Mouse (Mus musculus) cortical plate, adult 2 months (tissue): ENCODE measurements around the gene Fbxl5. TPM values are rescaled to one million over a fixed set of nuclear protein-coding genes. Genes with fewer than 3 reads are reported as not detected.
A peak's percentile ranks its signal among the peaks of the same experiment; 100 is the strongest.

Source experiments
- H3K27ac ChIP-seq: fragments of 200-500 bp; 2 replicates; pipeline ENCODE4 v1.5.1; 2012; ENCODE audit warnings: low read length, control low read depth, inconsistent platforms; ENCODE audit not compliant: insufficient read depth
- H3K4me1 ChIP-seq: fragments of 200-500 bp; 2 replicates; pipeline ENCODE4 v1.6.1; 2011; ENCODE audit warnings: low read length; ENCODE audit not compliant: control insufficient read depth, insufficient read depth
- H3K4me3 ChIP-seq: fragments of 200-500 bp; 2 replicates; pipeline ENCODE4 v1.5.1; 2011; ENCODE audit warnings: mild to moderate bottlenecking, low read length, control low read depth; ENCODE audit not compliant: insufficient read depth
- CTCF ChIP-seq: fragments of 200-500 bp; IDR thresholded peaks from 2 replicates; pipeline ENCODE4 v1.5.1; 2011; ENCODE audit warnings: mild to moderate bottlenecking, control low read depth, low read length; ENCODE audit not compliant: insufficient read depth; ENCODE audit errors: extremely low read depth
- POLR2A ChIP-seq: fragments of 200-500 bp; IDR thresholded peaks from 2 replicates; pipeline ENCODE4 v1.6.1; 2011; ENCODE audit warnings: mild to moderate bottlenecking, low read length, control low read depth; ENCODE audit not compliant: insufficient read depth; ENCODE audit errors: extremely low read depth
- polyA plus RNA-seq: library from polyadenylated mRNA; depleted of rRNA; stranded (reverse); fragments of >200 nt; gene quantifications from 2 replicates; pipeline ENCODE4 v1.2.3, GENCODE M21; 2012

Fbxl5 gene
- polyA plus RNA-seq, 1 experiment, result 68.9 TPM

DNA sequence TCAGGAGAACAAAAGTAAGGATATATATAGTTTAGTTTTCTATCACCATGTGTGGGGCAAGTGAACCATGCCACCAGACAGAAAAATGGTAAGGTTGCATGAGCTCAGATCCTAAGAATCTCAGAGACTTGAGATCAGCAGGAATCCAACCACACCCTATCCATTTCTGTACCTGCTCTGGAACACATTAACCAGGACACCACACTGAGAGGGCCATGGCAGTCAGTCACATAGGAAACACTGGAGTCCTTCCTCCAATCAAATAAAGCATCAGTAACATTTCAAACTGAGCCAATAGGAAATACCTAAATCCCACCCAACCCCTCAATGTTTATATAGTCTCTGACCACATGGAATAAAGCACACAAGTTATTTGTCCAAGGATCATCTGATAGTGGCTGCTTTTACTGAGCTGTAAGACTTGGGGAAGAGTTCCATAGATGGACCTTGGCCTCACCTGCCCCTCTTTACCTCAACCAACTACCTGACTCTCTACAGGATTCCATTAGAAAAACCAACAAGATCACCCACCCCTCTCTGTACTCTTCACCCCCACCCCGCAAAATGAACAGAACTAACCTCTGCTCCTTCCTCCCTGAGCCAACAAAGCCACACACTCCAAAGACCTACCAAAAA is 10.9 kb downstream of the Fbxl5 start:
- TF ChIP-seq POLR2A (no peak), CTCF (no peak)
- H3K27ac ChIP-seq, result no peak overlapping the region
- H3K4me3 ChIP-seq, result no peak overlapping the region
- no peaks in the 10 kb centered on the region for H3K4me1 ChIP-seq

DNA sequence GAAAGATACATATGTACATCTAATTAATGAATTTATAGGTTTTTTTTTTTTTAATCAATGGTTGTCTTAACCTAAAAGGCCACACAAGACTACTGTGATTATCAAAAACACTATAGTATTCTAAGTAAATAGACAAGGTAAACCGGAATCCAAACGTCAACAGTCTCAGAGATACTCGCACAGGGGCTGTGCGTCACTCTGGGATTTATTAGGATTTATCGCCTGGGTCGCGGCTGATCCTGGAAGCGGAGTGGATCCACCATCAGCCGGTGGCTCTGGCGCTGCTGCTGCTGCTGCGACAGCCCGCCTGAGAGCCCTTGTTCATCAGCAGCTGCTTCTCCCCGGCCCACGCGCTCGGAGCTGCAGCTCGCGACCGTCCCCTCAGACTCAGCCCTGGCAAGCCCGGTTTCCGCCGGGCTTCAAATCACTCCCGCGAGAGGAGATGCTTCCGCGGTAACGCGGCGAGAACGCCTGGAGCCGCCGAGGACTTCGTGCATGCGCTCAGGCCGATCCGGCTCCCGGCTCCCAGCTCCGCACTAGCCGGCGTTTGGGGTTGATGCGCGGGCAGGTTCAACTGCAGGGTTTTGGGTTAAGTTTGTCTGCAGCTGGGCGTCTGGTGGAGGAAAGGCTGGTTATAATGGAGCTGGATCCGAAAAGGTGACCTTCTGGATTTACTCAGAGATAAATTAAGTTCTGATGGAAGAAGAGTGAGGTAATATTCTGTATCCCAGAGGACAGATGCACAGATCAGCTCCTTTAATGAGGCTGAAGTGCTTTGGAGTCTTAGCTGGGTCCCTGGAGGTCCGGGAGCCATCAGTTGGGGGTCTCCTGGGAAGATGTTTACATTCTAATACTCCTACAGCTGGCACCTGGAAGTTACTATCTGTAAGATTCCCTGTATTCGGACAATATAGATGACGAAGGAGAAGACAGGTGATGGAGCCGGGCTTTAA is 13.4 kb downstream of the Fbxl5 start:
- TF ChIP-seq CTCF (no peak), POLR2A (peak; percentile 53)
- Histone ChIP-seq H3K4me1 (no peaks in the 10 kb centered on the region), H3K4me3 (peak overlapping the region; percentile 46), H3K27ac (peak overlapping the region; percentile 16; the same call in 1 of the 2 replicates)

DNA sequence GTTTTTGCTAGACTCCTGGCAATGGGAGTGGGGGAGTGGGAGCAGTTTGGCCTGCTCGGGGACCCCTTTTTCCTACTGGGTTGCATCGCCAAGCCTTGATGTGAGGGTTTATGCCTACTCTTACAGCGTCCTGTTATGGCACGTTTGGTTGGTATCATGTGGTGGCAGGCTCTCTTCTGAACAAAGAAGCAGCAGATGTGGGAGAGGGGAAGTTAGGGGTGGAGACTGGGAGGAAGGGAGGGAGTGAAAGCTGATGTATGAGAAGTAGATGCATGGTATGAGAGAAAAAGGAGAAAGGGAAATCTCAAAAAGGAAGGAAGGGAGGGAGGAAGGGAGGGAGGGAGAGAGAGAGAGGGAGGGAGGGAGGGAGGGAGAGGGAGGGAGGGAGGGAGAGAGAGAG is 14.5 kb downstream of the Fbxl5 start:
- Histone ChIP-seq H3K4me1 (no peaks in the 10 kb centered on the region), H3K27ac (no peak overlapping the region), H3K4me3 (no peak overlapping the region)
- TF ChIP-seq CTCF (no peak), POLR2A (no peak)

DNA sequence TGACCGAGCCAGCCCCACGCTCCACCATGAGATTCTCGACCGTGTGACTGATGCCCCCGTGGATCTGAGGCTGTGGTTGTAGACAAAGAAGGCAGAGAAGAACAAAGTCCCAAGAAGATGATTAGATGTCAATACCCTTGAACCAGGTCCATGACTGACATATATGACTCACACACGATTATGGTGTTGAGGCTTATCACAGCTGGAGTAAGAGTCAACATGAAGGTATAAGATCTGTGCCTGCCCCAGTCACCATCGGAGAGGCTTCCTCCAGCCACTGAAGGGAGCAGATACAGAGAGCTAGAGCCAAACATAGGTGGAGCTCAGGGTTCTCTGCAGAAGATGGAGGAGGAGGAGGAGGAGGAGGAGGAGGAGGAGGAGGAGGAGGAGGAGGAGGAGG is 15.1 kb downstream of the Fbxl5 start:
- Histone ChIP-seq H3K4me1 (no peaks in the 10 kb centered on the region), H3K4me3 (no peak overlapping the region), H3K27ac (no peak overlapping the region)
- TF ChIP-seq POLR2A (no peak), CTCF (no peak)

DNA sequence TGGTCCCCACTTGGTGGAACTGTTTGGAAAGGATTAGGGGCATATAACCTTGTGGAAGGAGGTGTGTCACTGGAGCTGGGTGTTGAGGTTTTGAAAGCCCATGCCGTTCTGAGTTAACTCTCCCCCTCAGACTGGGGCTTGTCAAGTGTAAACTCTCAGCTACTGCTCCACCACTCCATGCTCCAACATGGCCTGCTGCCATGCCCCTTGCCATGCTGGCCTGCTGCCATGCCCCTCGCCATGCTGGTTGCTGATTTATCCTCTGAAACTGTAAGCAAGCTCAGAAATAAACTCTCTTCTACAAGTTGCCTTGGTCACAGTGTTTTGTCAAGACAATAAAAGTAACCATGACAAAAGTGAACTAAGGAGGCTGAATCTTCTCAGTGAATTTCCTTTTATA is 16.0 kb downstream of the Fbxl5 start:
- Histone ChIP-seq H3K27ac (no peak overlapping the region), H3K4me3 (no peak overlapping the region), H3K4me1 (no peaks in the 10 kb centered on the region)
- no peak for TF ChIP-seq CTCF
- no peak for TF ChIP-seq POLR2A

DNA sequence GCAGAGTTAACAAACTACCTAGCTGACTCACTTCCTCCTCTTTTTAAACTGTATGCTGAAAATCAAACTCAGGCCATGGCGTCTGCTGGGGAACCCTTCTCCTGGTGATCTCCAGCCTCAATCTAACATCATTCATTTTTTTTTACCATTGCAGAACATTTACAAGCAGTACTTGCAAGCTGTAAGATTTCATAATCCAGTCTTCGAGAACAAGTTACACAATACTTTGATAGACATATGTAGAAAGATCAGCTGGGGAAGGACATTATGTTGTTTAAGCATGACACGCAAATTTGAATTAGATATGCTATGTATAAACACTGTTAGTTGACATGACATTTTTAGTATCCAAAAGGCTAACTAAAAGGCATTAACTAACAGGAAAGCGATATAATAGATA is 19.6 kb downstream of the Fbxl5 start:
- Histone ChIP-seq H3K27ac (no peak overlapping the region), H3K4me3 (no peak overlapping the region), H3K4me1 (no peaks in the 10 kb centered on the region)
- TF ChIP-seq POLR2A (no peak), CTCF (no peak)

DNA sequence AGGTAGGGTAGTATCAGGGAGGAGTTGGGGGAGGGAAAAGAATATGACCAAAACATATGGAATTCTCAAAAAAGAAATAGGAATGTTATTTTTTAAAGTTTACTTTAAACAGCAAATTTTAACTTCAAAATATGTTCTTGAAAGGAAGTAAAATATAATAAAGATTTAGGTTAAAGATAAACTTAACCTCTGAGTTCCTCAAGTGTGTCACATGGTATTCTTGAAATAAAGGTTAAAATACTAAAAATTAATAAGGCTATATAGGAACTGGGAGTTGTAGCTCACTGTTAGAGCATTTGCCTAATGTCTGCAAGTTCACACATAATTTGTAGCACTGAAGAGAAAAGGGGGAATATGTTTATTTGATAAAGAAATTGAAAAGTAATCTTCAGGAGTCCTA is 20.2 kb downstream of the Fbxl5 start:
- no peaks in the 10 kb centered on the region for H3K4me1 ChIP-seq
- no peak overlapping the region for H3K4me3 ChIP-seq
- H3K27ac ChIP-seq, result no peak overlapping the region
- TF ChIP-seq CTCF (no peak), POLR2A (no peak)

DNA sequence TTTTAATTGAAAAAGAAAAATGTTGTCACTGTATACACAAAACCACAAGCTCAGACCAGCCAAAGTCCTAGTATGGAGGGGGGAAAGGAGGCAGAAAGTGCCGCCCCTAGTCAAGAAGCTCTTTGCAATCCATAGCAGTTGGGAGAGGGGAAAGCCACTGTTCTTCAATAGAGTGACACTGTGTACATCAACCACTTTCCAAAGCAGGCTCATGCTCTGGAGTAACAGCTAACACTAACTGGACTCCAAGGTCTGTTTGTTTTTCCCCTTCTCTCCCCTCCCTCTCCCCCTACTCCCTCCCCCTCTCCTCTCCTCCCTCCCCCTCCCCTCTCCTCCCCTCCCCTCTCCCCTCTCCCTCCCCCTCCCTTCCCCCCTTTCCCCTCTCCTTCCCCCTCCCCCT is 20.7 kb downstream of the Fbxl5 start:
- H3K4me1 ChIP-seq, result no peaks in the 10 kb centered on the region
- H3K4me3 ChIP-seq, result no peak overlapping the region
- TF ChIP-seq POLR2A, result no peak
- TF ChIP-seq CTCF, result no peak
- no peak overlapping the region for H3K27ac ChIP-seq

DNA sequence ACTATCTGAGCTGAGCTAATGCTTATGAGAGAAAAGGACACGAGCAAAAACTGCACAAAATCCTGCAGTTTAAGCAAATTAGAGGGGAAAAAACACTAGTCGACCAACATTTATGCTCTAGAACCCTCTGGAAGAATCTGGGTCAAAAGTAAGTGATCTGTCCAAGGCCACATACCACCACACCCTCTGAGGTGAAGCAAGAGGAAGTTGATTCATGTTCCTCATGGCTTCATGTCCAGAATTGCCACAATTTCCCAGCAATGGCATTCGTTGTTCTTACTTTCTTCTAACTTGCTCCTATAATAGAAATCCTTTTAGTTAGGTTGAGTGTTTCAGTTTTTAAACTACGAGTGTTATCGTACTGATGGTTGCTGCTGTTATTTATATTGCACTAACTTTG is 21.9 kb downstream of the Fbxl5 start:
- no peaks in the 10 kb centered on the region for H3K4me1 ChIP-seq
- no peak overlapping the region for H3K4me3 ChIP-seq
- H3K27ac ChIP-seq, result no peak overlapping the region
- TF ChIP-seq CTCF, result no peak
- no peak for TF ChIP-seq POLR2A

DNA sequence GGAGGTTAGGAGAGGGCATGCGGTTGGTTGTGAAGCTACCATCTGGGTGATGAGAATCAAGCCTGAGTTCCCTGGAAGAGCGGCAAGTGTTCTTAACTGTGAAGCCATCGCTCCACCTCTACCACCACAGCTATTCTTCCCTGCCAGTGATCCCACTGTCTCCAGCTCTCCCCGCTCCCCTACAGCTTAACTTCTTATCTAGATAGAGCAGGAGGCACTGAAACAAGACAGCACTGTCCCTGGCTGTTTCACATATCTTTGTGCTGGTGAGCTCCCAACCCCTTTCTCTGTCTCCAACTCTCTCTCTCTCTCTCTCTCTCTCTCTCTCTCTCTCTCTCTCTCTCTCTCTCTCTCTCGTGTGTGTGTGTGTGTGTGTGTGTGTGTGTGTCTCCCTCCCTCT is 29.1 kb downstream of the Fbxl5 start:
- TF ChIP-seq CTCF, result no peak
- TF ChIP-seq POLR2A, result no peak
- H3K4me1 ChIP-seq, result no peaks in the 10 kb centered on the region
- H3K4me3 ChIP-seq, result no peak overlapping the region
- H3K27ac ChIP-seq, result no peak overlapping the region
